Mouse (Mus musculus): ENCODE measurements around the gene Dpp9.

GRCm38 (mm10) chr17:56200586-56200985, 18.1 kb downstream of the Dpp9 start:
- no peak for TF ChIP-seq POLR2A (IDR thresholded peaks at IDR 0.05; ENCODE audit: insufficient read length, low read depth)
- TF ChIP-seq SRF (IDR thresholded peaks at IDR 0.05; ENCODE audit: control insufficient read depth, insufficient read length, low read depth): no peak
- no peak for TF ChIP-seq MAX (IDR thresholded peaks at IDR 0.05; ENCODE audit: low read depth)
- no peak for TF ChIP-seq POLR2AphosphoS2 (IDR thresholded peaks at IDR 0.05; ENCODE audit: insufficient read length, low read depth)
- no peak for TF ChIP-seq TCF3 (IDR thresholded peaks at IDR 0.05; ENCODE audit: insufficient read length, low read depth)
- no peak for TF ChIP-seq USF1 (IDR thresholded peaks at IDR 0.05; ENCODE audit: low read depth)
- TF ChIP-seq TCF12 (IDR thresholded peaks at IDR 0.05; ENCODE audit: insufficient read depth, poor library complexity, severe bottlenecking): no peak
